Mouse (Mus musculus): Measurements from ENCODE around the gene Cops9. TPM values are rescaled to one million over a fixed set of nuclear protein-coding genes. Genes with fewer than 3 reads are reported as not detected.

Gene Cops9
- polyA plus RNA-seq, 1 experiment from 2014 or later, result 457 TPM

DNA sequence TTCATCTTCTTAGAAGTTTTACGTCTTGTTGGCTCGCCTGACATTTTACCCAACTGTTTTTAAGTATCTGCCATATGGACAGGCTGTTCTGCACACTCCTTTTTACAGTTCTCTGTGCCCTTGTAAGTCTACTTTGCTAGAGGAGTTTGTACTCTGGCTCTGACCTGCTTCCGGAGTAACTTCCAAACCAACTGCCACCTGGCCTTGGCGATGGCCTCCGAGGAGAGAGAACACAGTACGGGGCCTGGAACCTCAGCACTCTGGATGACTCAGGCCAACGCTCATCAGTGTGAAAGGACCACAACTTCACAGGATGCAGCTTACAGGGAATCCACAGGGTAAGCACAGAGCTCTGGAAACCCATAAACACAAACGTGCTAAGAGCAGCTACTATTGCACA is 8.1 kb downstream of the Cops9 start:
- WGBS, result 86% methylated on average over 8 of the region's 8 CpGs
- no peak overlapping the region for H3K9ac ChIP-seq (replicated peaks; ENCODE audit: low read depth, low read length)
- no peaks in the 10 kb centered on the region for H3K27me3 ChIP-seq (ENCODE audit: control insufficient read depth, insufficient read depth, low read length)
- H3K4me2 ChIP-seq (replicated peaks; ENCODE audit: low read depth, low read length), result no peak overlapping the region
- ATAC-seq (ENCODE audit: insufficient number of reproducible peaks, insufficient read depth, low FRiP score, low read depth), result no peak
- H3K36me3 ChIP-seq (ENCODE audit: control insufficient read depth, insufficient read depth, low read length), result peaks cover 22% of the 10 kb centered on the region
- H3K9me3 ChIP-seq (ENCODE audit: control insufficient read depth, low read depth, low read length), result no peaks in the 10 kb centered on the region
- H3K4me3 ChIP-seq (ENCODE audit: low read depth, low read length), result no peak overlapping the region
- no peak overlapping the region for H3K27ac ChIP-seq (ENCODE audit: low read length)
- no peaks in the 10 kb centered on the region for H3K4me1 ChIP-seq (ENCODE audit: control insufficient read depth, insufficient read depth, low read length)

DNA sequence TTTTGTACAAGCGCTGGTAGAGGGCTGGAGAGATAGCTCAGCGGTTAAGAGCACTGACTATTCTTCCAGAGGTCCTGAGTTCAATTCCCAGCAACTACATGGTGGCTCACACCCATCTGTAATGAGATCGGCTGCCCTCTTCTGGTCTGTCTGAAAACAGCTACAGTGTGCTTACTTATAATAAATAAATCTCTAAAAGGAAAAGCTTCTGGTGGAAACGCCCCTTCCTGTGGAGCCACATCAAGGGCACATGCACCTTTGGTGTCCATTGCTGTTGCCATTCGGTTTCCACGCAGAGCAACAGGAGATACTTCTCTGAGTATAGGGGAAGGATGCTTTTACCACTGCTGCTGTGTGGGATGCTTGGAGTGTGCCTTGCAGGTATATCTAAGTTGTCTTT is 8.8 kb downstream of the Cops9 start:
- no peak overlapping the region for H3K4me2 ChIP-seq (replicated peaks; ENCODE audit: low read depth, low read length)
- H3K27me3 ChIP-seq (ENCODE audit: control insufficient read depth, insufficient read depth, low read length), result no peaks in the 10 kb centered on the region
- no peak overlapping the region for H3K9ac ChIP-seq (replicated peaks; ENCODE audit: low read depth, low read length)
- H3K36me3 ChIP-seq (ENCODE audit: control insufficient read depth, insufficient read depth, low read length), result peaks cover 19% of the 10 kb centered on the region
- ATAC-seq (ENCODE audit: insufficient number of reproducible peaks, insufficient read depth, low FRiP score, low read depth), result no peak
- no peak overlapping the region for H3K27ac ChIP-seq (ENCODE audit: low read length)
- 64% methylated on average over 6 of the region's 6 CpGs for WGBS
- H3K4me3 ChIP-seq (ENCODE audit: low read depth, low read length), result no peak overlapping the region
- H3K9me3 ChIP-seq (ENCODE audit: control insufficient read depth, low read depth, low read length), result no peaks in the 10 kb centered on the region
- no peaks in the 10 kb centered on the region for H3K4me1 ChIP-seq (ENCODE audit: control insufficient read depth, insufficient read depth, low read length)

DNA sequence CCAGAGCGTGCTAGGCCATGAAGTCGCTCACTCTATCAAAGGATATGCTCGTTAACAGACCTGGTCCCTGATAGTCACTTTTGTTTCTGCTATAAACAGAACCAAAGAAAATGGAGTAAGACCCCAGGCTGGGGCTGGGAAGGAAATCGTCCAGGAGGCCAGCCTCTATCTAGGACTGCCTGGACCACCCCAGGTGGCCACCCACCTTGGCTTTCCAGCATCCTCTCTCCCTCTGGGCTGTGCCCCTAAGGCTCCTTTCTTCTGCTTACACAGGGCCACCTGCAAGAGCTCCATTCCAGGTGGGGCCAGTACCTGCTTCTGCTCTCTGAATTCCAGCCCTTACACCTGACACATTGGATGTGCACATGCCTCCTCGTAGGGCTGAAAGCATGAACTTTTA is 9.6 kb downstream of the Cops9 start:
- peaks cover 14% of the 10 kb centered on the region for H3K36me3 ChIP-seq (ENCODE audit: control insufficient read depth, insufficient read depth, low read length)
- ATAC-seq (ENCODE audit: insufficient number of reproducible peaks, insufficient read depth, low FRiP score, low read depth), result no peak

DNA sequence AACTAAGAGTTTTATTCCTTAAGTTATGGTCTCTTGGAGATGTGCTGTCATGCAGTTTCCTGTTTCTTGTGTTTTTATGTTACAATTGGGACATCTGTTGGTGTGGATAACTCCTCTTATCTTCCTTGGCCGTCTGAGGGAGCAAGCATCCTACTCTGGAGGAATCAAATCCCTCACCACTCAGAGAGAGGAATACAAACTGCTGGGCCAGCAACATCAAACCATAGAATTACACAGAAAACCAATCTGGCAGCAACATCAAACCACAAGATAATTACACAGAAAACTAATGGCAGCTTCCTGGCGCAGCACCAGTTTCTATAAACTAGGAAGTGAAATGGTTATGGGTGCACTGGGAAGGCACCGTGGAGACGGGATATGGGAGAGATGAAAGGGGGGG is 13.6 kb downstream of the Cops9 start:
- Histone ChIP-seq H3K9ac (replicated peaks; ENCODE audit: low read depth, low read length) (no peak overlapping the region), H3K27me3 (ENCODE audit: control insufficient read depth, insufficient read depth, low read length) (no peaks in the 10 kb centered on the region), H3K4me2 (replicated peaks; ENCODE audit: low read depth, low read length) (no peak overlapping the region), H3K4me3 (ENCODE audit: low read depth, low read length) (no peak overlapping the region), H3K27ac (ENCODE audit: low read length) (no peak overlapping the region), H3K9me3 (ENCODE audit: control insufficient read depth, low read depth, low read length) (no peaks in the 10 kb centered on the region), H3K4me1 (ENCODE audit: control insufficient read depth, insufficient read depth, low read length) (no peaks in the 10 kb centered on the region), H3K36me3 (ENCODE audit: control insufficient read depth, insufficient read depth, low read length) (no peaks in the 10 kb centered on the region)
- ATAC-seq (ENCODE audit: insufficient number of reproducible peaks, insufficient read depth, low FRiP score, low read depth), result no peak
- WGBS, result 65% methylated on average over 4 of the region's 4 CpGs

More for the DNA sequence above, 9.6 kb downstream of the Cops9 start:
- 79% methylated on average over 5 of the region's 5 CpGs for WGBS
- no peak overlapping the region for H3K27ac ChIP-seq (ENCODE audit: low read length)
- no peak overlapping the region for H3K4me3 ChIP-seq (ENCODE audit: low read depth, low read length)
- no peak overlapping the region for H3K9ac ChIP-seq (replicated peaks; ENCODE audit: low read depth, low read length)
- H3K9me3 ChIP-seq (ENCODE audit: control insufficient read depth, low read depth, low read length), result no peaks in the 10 kb centered on the region
- H3K27me3 ChIP-seq (ENCODE audit: control insufficient read depth, insufficient read depth, low read length), result no peaks in the 10 kb centered on the region
- H3K4me1 ChIP-seq (ENCODE audit: control insufficient read depth, insufficient read depth, low read length), result no peaks in the 10 kb centered on the region
- no peak overlapping the region for H3K4me2 ChIP-seq (replicated peaks; ENCODE audit: low read depth, low read length)

DNA sequence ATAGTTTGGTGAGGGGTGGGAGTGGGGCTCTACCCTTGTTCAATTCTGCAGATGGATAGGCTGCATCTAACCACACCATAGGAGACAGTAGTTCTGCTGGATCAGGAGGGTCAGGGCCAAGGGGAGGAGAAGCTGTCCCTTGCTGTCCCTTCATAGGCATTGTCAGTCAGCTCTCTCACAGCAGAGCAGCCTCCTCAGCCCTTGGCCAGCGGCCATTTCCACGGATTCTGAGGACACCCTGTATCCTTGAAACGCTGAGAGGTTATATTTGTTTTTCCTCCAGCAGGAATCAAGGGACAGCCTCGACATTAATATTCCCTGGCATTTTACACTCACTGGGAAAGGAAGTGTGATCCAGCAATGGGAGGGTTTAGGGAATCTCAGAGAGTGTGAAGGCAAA is 23.4 kb downstream of the Cops9 start:
- no peaks in the 10 kb centered on the region for H3K9me3 ChIP-seq (ENCODE audit: control insufficient read depth, low read depth, low read length)
- H3K9ac ChIP-seq (replicated peaks; ENCODE audit: low read depth, low read length), result no peak overlapping the region
- H3K36me3 ChIP-seq (ENCODE audit: control insufficient read depth, insufficient read depth, low read length), result no peaks in the 10 kb centered on the region
- H3K27me3 ChIP-seq (ENCODE audit: control insufficient read depth, insufficient read depth, low read length), result no peaks in the 10 kb centered on the region
- 57% methylated on average over 4 of the region's 4 CpGs for WGBS
- ATAC-seq (ENCODE audit: insufficient number of reproducible peaks, insufficient read depth, low FRiP score, low read depth), result no peak
- H3K27ac ChIP-seq (ENCODE audit: low read length), result no peak overlapping the region
- no peaks in the 10 kb centered on the region for H3K4me1 ChIP-seq (ENCODE audit: control insufficient read depth, insufficient read depth, low read length)
- no peak overlapping the region for H3K4me3 ChIP-seq (ENCODE audit: low read depth, low read length)
- H3K4me2 ChIP-seq (replicated peaks; ENCODE audit: low read depth, low read length), result no peak overlapping the region

DNA sequence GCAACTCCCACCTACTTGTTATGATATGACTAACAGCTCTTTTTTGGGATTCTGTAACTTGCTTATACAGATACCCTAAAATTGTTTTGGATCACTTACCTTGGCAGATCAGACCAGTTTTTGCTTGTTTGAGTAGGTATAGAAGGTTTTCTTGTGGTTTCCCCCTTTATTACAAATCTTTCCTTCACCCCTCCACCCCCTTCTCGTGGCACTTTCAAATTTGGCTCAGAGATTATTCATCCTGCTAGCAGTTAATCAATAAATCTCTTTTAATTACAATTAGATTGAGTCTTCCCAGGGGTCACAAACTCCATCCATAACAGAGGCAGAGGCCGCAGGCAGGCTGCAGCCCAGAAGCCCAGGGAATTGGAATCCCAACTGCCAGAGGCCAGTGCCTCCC is 24.3 kb downstream of the Cops9 start, which contains the start of gene Olfr12:
TSS of gene Olfr12 (plus strand) at position 301 of the 400 bp plus-strand sequence.
- Histone ChIP-seq H3K4me3 (ENCODE audit: low read depth, low read length) (no peak within 1 kb of the TSS), H3K36me3 (ENCODE audit: control insufficient read depth, insufficient read depth, low read length) (no peaks in the 10 kb centered on the region), H3K27me3 (ENCODE audit: control insufficient read depth, insufficient read depth, low read length) (no peaks in the 10 kb centered on the region), H3K4me1 (ENCODE audit: control insufficient read depth, insufficient read depth, low read length) (no peaks in the 10 kb centered on the region), H3K9ac (replicated peaks; ENCODE audit: low read depth, low read length) (no peak within 1 kb of the TSS), H3K27ac (ENCODE audit: low read length) (no peak within 1 kb of the TSS), H3K9me3 (ENCODE audit: control insufficient read depth, low read depth, low read length) (no peaks in the 10 kb centered on the region), H3K4me2 (replicated peaks; ENCODE audit: low read depth, low read length) (no peak within 1 kb of the TSS)
- no peak for ATAC-seq (ENCODE audit: insufficient number of reproducible peaks, insufficient read depth, low FRiP score, low read depth)
- WGBS, result 55% methylated on average over 2 of the region's 2 CpGs

DNA sequence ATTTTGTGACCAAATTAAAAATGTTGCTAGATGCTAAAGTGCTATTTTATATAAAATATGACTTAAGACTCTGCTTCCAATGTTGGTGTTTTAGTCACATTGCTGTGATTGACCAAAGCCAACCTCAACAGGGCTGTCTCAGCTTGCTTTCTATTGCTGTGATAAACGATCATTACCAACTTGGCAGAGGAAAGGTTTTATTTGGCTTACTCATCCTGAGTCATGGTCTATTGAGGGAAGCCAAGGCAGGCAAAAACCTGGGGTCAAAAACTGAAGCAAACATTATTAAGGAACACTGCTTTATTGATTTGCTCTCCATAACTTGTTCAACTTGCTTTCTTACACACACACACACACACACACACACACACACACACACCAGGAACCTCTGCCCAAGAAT is 25.7 kb downstream of the Cops9 start:
- Histone ChIP-seq H3K27ac (ENCODE audit: low read length) (no peak overlapping the region), H3K9me3 (ENCODE audit: control insufficient read depth, low read depth, low read length) (no peaks in the 10 kb centered on the region), H3K36me3 (ENCODE audit: control insufficient read depth, insufficient read depth, low read length) (no peaks in the 10 kb centered on the region), H3K27me3 (ENCODE audit: control insufficient read depth, insufficient read depth, low read length) (no peaks in the 10 kb centered on the region), H3K4me2 (replicated peaks; ENCODE audit: low read depth, low read length) (no peak overlapping the region), H3K9ac (replicated peaks; ENCODE audit: low read depth, low read length) (no peak overlapping the region), H3K4me1 (ENCODE audit: control insufficient read depth, insufficient read depth, low read length) (no peaks in the 10 kb centered on the region), H3K4me3 (ENCODE audit: low read depth, low read length) (no peak overlapping the region)
- WGBS, result 68% methylated on average over 1 of the region's 1 CpGs
- ATAC-seq (ENCODE audit: insufficient number of reproducible peaks, insufficient read depth, low FRiP score, low read depth), result no peak

DNA sequence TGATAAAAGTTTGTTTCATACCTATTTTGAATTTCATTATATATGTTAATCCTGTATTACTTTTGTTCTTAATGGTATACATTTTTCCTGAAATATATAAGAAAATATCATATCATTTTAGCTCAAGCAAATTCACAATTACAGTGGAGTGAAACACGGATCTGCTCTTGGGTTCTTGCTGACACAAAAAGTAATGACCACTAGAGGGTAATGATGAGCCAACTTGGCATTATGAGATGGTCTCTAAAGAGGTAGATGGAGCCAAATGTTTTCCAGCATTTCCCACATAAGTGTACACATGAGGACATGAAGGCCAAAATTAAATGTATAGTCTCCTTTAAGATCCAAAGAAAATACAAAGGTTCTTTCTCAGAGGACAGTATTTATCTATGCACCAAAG is 27.3 kb downstream of the Cops9 start:
- H3K36me3 ChIP-seq (ENCODE audit: control insufficient read depth, insufficient read depth, low read length), result no peaks in the 10 kb centered on the region
- WGBS, result 6% methylated on average over 1 of the region's 1 CpGs
- H3K27ac ChIP-seq (ENCODE audit: low read length), result no peak overlapping the region
- H3K4me2 ChIP-seq (replicated peaks; ENCODE audit: low read depth, low read length), result no peak overlapping the region
- no peaks in the 10 kb centered on the region for H3K4me1 ChIP-seq (ENCODE audit: control insufficient read depth, insufficient read depth, low read length)
- H3K9ac ChIP-seq (replicated peaks; ENCODE audit: low read depth, low read length), result no peak overlapping the region
- no peaks in the 10 kb centered on the region for H3K9me3 ChIP-seq (ENCODE audit: control insufficient read depth, low read depth, low read length)
- H3K27me3 ChIP-seq (ENCODE audit: control insufficient read depth, insufficient read depth, low read length), result no peaks in the 10 kb centered on the region
- no peak for ATAC-seq (ENCODE audit: insufficient number of reproducible peaks, insufficient read depth, low FRiP score, low read depth)
- no peak overlapping the region for H3K4me3 ChIP-seq (ENCODE audit: low read depth, low read length)

DNA sequence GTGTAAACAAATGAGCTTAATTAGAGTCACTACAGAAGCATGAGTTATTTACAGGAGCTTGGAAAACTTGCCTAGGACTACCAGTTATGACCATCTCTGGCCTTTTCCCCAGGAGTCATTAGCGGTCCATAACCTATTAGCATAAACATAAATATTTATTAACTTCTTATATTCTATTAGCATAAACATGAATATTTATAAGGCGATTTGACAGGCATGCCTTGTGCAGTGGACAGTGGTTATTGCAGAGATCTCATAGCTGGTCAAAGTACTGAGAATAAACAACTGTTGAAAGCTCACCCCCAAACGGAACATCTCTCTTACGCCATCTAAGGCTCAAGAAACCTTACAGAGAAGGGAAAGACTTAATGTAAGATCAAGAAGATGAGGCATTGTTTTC is 28.6 kb downstream of the Cops9 start:
- WGBS, result 53% methylated on average over 4 of the region's 4 CpGs
- no peaks in the 10 kb centered on the region for H3K4me1 ChIP-seq (ENCODE audit: control insufficient read depth, insufficient read depth, low read length)

More for the DNA sequence above, 28.6 kb downstream of the Cops9 start:
- ATAC-seq (ENCODE audit: insufficient number of reproducible peaks, insufficient read depth, low FRiP score, low read depth), result no peak
- Histone ChIP-seq H3K27ac (ENCODE audit: low read length) (no peak overlapping the region), H3K36me3 (ENCODE audit: control insufficient read depth, insufficient read depth, low read length) (no peaks in the 10 kb centered on the region), H3K4me3 (ENCODE audit: low read depth, low read length) (no peak overlapping the region), H3K9me3 (ENCODE audit: control insufficient read depth, low read depth, low read length) (no peaks in the 10 kb centered on the region), H3K9ac (replicated peaks; ENCODE audit: low read depth, low read length) (no peak overlapping the region), H3K27me3 (ENCODE audit: control insufficient read depth, insufficient read depth, low read length) (no peaks in the 10 kb centered on the region), H3K4me2 (replicated peaks; ENCODE audit: low read depth, low read length) (no peak overlapping the region)
